Mouse (Mus musculus) B cell, adult 2 months (primary cell): ENCODE measurements around the gene Nfatc2.

Experiments
- DNase-seq, 2 experiments: peaks; one replicate each; pipeline ENCODE4 v3.0.0; 2022

Nfatc2 gene

DNA sequence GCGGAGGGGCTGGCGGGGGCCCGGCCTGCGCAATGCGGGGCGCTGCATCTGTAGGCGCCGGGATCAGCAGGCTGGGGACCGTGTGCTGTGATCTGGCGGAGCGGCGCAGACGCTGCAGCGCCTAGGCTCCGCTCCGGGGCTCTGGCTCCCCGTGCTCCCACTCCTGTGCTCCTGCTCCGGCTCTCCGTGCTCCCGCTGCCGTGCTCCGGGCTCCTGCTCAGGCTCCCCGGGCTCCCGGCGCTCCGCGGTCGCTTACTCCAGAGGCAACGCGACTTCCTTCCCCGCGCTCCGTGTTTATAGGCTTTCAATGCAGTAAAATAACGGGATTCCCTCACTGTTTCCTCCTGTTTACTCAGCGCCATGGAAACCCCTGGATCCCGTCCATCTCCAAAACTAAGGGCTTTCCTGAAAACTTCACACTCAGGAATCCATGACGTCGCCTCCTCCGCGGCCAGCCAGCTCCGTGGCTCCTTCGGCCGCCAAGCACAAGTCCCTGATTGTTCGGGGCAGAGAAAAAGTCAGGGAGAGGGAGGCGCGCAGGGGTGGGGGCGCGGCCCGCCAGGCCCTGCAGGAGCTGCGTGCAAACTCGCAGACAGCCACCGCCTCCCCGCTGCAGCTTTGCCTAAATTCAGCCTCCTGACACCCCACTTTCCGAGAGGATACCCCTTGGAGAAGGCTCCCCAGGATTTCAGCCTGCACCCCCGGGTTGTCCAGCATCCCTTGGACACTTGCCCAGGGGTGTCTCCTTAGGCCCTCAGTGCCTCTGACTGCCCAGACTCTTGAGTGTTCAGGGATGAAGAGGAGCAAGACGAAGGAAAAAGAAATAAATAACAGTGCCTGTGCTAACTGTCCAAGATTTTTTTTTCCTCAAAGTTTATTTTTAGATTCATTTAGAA lies at the start of gene Nfatc2:
Gene Nfatc2 (minus strand): TSS at position 167 of the 896 bp plus-strand sequence.
- peak in 1 of 2 experiments; percentile 6 for DNase-seq

GRCm38 (mm10) chr2:168648171-168648570 lies 46.7 kb upstream of the Nfatc2 start:
- DNase-seq = no peak

- no peak for DNase-seq
Measured at GRCm38 (mm10) chr2:168644855-168645254, 43.4 kb upstream of the Nfatc2 start.

DNA sequence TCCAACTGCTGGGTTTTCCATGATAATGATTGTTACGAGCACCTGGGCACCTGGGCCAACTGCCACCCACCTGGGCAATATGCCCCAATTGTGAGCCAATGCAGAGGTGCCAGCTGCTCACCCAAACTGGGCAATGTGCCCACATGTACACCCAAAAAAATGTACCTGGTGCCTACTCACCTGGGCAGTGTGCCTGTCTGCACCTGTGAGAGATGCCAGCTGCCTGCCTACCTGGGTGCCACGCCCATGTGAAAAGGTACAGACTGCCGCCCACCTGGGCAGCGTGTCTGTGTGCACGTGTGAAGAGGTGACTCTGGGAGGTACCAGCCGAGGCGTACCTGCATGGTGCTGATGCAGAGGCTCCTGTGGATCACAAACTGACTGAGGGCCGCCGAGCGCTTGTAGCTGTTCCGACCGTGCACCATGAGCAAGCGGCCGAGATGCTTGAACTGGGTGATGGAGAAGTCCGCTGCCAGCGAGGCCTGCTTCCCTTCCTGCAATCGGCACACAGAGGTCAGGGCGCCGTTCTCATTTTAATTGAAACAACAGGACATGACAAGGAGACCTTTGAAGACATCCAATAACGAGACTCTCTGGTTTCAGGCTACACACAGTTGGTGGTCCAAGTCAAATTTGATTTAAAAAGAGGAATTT lies 42.2 kb upstream of the Nfatc2 start:
- no peak for DNase-seq

- DNase-seq = no peak
Measured at GRCm38 (mm10) chr2:168642187-168642586, 40.7 kb upstream of the Nfatc2 start.

DNA sequence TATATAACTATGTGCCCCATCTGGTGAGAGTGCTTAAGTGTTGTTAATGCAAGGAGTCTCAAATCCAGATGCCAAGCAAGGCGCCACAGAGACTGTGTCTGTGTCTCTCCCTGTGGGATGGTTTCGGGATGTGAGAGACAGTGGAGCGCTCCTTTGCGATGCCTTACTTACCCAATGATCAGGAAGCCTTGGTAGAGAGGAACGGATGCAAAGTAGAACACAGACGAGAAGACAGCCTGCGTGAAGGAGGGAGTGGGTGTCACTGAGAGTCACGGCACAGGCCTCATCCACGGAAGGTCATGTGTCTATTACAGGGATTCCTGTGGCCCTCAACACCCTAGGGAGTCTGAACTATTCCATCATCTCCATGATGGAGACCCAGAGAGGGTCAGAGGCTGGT lies 39.0 kb upstream of the Nfatc2 start:
- DNase-seq = no peak

DNA sequence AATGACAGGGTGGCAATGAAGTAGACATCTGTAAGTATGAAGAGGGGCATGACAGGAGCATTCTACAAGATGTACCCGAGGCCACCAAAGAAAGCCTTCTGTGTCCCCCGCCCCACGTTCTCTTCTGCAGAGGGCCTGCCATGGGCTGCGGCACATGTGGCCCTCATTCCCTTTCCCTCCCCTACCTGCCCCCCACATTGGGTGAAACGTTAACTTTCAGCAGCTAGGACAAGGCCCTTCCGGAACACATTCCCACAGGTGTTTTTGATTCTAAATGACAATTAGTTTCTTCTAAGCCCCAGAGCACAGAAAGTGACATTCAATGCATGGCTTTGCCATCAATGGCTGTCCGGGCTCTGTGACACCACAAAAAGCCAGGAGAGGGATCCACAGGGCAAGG lies 33.4 kb upstream of the Nfatc2 start:
- DNase-seq = no peak

GRCm38 (mm10) chr2:168633301-168633816 lies 31.9 kb upstream of the Nfatc2 start:
- DNase-seq = no peak

DNA sequence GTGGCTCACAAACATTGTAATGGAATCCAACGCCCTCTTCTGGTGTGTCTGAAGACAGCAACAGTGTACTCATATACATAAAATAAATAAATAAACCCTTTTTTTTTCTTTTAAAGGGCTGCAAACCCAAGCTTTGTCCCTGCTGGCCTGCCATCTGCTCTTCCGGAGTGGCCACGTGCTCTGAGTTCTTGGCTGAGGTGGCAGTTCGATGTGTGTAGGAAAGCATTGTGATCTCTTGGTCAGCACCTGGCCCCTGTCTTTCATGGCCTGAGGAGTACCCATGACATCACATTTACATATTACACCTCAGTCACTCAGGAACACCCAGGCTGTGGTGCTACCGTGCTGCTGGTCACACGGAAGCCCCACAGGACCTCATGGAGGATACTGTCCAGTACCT lies 31.1 kb upstream of the Nfatc2 start:
- no peak for DNase-seq

GRCm38 (mm10) chr2:168628787-168629186 lies 27.3 kb upstream of the Nfatc2 start:
- peak; percentile 90 to 91 for DNase-seq

DNA sequence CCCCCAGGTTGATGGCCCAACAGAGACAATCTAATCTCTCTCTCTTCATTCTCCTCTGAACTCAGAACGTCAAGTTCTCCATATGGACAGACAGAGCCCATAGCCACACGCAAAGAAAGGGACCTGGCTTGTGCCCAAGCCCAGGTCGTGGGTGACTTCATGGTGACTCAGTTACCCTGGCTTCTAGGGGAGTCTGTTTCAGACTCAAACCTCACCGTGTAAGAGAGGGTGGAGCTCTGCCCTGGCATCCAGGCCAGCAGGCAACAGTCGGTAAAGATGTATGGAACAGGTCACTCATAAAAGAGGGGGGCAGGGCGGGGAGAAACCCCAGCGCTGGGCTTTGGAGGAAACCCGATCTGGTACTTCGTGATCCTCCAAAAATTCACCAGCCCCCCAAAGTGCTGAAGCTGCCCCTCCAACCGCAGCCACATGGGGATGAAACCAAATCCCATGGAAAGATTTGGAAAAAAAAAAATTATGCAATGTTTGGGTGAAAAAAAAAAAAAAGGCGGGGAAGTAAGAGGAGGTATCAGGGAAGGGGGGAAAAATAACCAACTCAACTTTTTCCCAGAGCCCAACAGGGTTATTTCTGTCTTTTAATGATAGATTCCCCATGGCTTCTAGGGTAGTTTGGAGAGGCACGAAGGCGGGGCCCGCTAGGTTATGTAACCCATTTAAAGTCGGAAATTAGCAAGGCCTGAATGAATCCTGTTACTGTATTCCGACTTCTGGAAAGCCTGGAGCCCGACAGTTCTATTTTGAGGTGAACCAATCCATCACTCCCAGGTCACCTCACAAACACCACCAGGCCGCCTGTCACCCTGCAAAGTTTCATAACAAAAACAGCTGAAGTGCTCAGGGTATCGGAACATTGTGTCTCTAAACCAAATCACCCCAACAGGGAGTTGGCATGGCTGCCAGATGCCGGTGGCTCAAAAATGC lies 26.6 kb upstream of the Nfatc2 start:
- DNase-seq = peak in 1 of 2 experiments; percentile 6

- DNase-seq = no peak
Measured at GRCm38 (mm10) chr2:168626385-168626784, 24.9 kb upstream of the Nfatc2 start.

- no peak for DNase-seq
Measured at GRCm38 (mm10) chr2:168625091-168625490, 23.6 kb upstream of the Nfatc2 start.

DNA sequence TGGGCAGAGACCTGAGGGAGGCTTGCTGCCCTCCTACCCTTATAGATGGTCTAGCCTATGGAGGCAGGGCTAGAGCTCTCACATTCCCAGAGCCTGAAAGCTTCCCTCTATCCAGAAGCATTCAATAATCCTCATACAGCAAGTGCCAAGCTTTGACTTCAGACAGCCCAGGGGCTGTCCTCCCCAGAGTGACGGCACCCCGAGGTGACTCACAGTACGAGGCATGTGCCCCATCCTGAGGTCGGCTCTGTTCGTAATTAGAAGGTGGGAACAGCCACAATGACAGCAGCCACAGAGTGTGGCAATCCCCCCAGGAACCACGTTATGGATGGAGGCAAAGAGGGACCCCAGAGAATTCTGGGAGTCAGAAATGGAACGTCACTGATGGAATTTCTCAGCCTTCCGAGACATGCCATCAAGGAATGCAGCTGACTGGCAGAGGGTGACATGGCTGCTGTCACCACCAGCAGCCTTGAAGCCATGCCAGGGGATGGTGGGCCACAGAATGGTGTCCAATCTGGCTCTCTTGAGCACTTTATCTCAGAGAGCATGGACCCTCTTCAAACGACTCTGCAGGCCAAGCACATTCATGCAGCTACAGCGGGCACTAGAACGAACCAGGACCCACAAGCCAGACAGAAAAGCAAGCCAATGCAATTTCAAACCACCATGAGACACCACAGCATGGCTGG lies 19.8 kb upstream of the Nfatc2 start:
- no peak for DNase-seq

- DNase-seq = no peak
Measured at GRCm38 (mm10) chr2:168618205-168618717, 16.8 kb upstream of the Nfatc2 start.

- no peak for DNase-seq
Measured at GRCm38 (mm10) chr2:168615160-168615559, 13.7 kb upstream of the Nfatc2 start.

DNA sequence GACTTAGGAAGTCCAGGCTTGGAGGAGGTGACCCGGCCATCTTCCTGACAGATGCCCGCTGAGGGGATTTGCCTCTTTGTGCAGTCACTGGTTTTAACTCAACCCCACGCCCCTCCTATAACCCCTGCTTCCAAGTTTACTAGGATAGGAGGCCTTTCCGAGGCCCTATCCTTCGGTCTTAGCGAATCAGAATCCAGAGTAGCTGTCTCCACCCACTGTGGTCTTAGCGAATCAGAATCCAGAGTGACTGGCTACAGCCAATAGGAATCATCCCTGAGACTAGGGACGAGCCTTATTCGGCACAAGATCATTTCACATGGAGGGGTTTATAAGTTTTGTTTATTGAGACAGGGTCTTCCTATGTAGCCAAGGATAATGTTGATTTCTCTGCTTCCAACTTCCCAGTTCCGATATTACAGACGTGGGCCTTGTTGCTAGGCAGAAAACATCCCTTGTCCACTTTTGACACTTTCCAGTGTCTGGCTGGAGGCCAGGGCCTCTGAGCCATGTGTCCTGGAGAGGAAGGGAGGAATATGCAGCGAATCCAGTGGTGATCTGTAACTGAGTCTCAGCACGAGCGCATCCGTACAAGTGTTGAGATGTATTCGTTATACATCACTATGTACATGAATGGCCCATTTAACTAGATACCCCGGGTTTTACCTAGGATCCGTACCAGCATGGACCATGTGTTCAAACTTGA lies 12.9 kb upstream of the Nfatc2 start:
- DNase-seq = no peak

DNA sequence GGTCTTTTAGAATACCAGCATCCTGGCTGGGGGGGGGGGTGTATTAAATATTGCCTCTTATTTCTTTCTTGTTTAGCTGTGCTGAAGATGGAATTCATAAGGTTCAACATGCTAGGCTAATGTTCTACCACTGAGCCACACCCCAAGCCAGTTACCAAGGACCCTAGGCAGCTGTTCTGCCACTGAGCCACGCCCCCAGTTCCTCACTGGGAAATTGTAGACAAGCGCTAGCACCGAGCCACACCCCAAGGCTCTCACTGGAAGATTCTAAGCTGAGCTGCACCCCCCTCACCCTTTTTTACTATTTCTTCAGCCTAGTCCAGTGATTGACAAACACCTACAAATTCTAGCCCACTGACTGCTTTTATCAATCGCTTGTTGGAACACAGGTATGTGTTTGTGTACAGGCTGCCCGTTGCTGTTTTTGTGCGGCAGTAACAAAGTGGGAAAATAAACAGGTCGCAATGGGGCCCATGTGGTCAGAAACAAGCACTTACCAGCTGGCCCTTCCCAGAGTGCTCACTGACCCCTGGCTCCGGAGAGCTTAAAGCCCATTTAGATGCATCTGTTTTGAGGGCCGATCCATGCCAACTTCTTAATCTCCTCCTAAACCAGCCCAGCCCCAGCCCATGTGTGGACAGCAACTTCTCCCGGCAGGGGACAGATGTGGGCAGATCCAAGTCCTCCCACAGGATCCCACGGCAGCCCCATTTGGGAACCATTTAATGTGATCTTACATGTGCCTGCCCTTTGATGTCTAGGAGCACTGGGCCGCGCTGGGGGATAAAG lies 11.8 kb upstream of the Nfatc2 start:
- no peak for DNase-seq

DNA sequence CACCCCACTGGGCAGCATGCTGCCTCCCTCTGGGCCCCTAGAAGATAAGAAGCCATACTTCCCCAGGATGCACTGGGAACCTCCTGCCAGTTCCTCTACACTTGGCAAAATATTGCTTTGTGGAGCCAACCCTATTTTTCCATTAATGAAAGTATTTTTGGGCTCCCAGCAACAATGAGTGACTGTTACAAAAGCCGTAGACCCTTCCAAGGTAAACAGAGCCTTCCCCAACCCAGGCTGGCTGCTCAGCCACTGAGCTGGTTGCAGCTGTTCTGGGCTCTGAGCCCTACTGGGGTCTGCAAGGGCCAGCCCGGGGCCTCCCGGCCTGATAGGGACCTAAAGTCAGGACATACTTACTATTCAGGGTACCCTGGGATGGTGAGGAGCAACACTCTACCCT lies 9.5 kb upstream of the Nfatc2 start:
- DNase-seq = no peak

GRCm38 (mm10) chr2:168609653-168610248 lies 8.3 kb upstream of the Nfatc2 start:
- DNase-seq = no peak
